Mouse (Mus musculus) CH12F3 (cell line): Measurements from ENCODE around the gene Lyg2.

ENCODE experiments used
- in situ Hi-C: fragments of 300-500 bp; cut with MboI; formaldehyde crosslinking; loops from 2 replicates; pipeline ENCODE4 v1.14.3; 2020; ENCODE audit warnings: low sequenced_read_pairs

Lyg2 gene

GRCm38 (mm10) chr1:37916393-37916792 is at the start of gene Lyg2:
Lyg2 (minus strand) TSS chr1:37916493.
- in situ Hi-C loops, result no loop called here

GRCm38 (mm10) chr1:37965571-37965970 is 49.3 kb upstream of the Lyg2 start:
- in situ Hi-C loops, result no loop called here

- in situ Hi-C loops, result no loop called here
Observed at GRCm38 (mm10) chr1:37959486-37959885, 43.2 kb upstream of the Lyg2 start.

GRCm38 (mm10) chr1:37958516-37958915 is 42.2 kb upstream of the Lyg2 start:
- in situ Hi-C loops, result no loop called here

GRCm38 (mm10) chr1:37957659-37958058 is 41.4 kb upstream of the Lyg2 start, which contains the start of gene Lyg1:
Lyg1 (minus strand) TSS chr1:37957759.
- in situ Hi-C loops, result no loop called here

GRCm38 (mm10) chr1:37956690-37957431 is 40.6 kb upstream of the Lyg2 start:
- in situ Hi-C loops, result no loop called here

GRCm38 (mm10) chr1:37955251-37955650 is 39.0 kb upstream of the Lyg2 start:
- in situ Hi-C loops, result no loop called here

- in situ Hi-C loops, result no loop called here
Observed at GRCm38 (mm10) chr1:37954786-37955185, 38.5 kb upstream of the Lyg2 start.

GRCm38 (mm10) chr1:37948906-37949305 is 32.6 kb upstream of the Lyg2 start:
- in situ Hi-C loops, result no loop called here

- in situ Hi-C loops, result no loop called here
Observed at GRCm38 (mm10) chr1:37931806-37932205, 15.5 kb upstream of the Lyg2 start.

- in situ Hi-C loops, result no loop called here
Observed at GRCm38 (mm10) chr1:37925971-37926370, 9.7 kb upstream of the Lyg2 start.

GRCm38 (mm10) chr1:37922536-37922935 is 6.2 kb upstream of the Lyg2 start:
- in situ Hi-C loops, result no loop called here

GRCm38 (mm10) chr1:37918096-37918495 is 1.8 kb upstream of the Lyg2 start:
- in situ Hi-C loops, result no loop called here

GRCm38 (mm10) chr1:37917666-37918065 is 1.4 kb upstream of the Lyg2 start:
- in situ Hi-C loops, result no loop called here

- in situ Hi-C loops, result no loop called here
Observed at GRCm38 (mm10) chr1:37912751-37913150, 3.5 kb downstream of the Lyg2 start.

- in situ Hi-C loops, result no loop called here
Observed at GRCm38 (mm10) chr1:37903178-37903577, 13.1 kb downstream of the Lyg2 start.

GRCm38 (mm10) chr1:37900288-37900687 is 16.0 kb downstream of the Lyg2 start:
- in situ Hi-C loops, result no loop called here

GRCm38 (mm10) chr1:37899816-37900215 is 16.5 kb downstream of the Lyg2 start:
- in situ Hi-C loops, result no loop called here

- in situ Hi-C loops, result no loop called here
Observed at GRCm38 (mm10) chr1:37894606-37895005, 21.7 kb downstream of the Lyg2 start.

- in situ Hi-C loops, result no loop called here
Observed at GRCm38 (mm10) chr1:37891400-37891799, 24.9 kb downstream of the Lyg2 start.

GRCm38 (mm10) chr1:37890025-37890652 is 26.2 kb downstream of the Lyg2 start, which contains the start of the genes Mitd1 and Mrpl30:
Mitd1 (minus strand) TSS chr1:37890411.
Mrpl30 (plus strand) TSS chr1:37890477.
- in situ Hi-C loops, result no loop called here

- in situ Hi-C loops, result no loop called here
Observed at GRCm38 (mm10) chr1:37889206-37889605, 27.1 kb downstream of the Lyg2 start.
